Comparison of ENCODE assay signal across 8 mouse cellular contexts in the genomic region with DNA sequence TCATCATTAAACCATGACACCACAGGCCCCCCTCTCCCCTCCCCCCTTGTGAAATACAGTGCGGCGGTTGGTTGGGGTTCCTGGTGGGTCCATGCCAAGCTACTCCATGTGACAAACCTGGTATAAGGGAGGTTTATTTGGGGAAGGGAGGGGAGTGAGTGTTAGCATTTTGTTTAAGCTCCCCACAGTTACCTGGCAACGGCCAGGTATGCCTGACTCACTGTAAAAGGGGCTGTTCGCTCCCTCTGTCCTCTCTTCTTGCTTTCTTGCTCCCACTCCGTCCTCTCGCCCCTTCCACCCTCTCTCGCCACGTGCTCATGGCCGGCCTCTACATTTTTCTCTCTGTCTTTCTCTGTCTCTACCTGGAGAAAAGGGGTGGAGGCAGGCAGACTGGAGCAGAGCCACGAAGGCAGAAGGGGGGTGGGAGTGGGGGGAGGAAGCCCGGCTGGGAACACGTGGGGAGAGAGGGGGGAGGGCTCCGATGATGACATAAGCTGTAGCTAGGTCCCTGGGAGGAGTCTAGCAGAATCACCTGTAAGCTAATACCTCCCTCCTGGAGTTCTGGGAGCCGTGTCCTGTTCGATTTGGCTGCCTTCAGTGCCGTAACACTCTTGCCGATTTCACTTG.
DNase-seq lines count a peak whose midpoint lies in the region; ATAC-seq lines count a peak whose summit lies in the region.

No protein-coding gene starts in this region.

- no peaks in the 10 kb centered on the region for H3K4me1 ChIP-seq in hindbrain, embryonic 14.5 days (replicated peaks; ENCODE audit: control insufficient read depth, insufficient read depth, low read length)
- peaks cover 7% of the 10 kb centered on the region for H3K4me1 ChIP-seq in liver, embryonic 13.5 days (replicated peaks)
- no peaks in the 10 kb centered on the region for H3K4me1 ChIP-seq in stomach, embryonic 16.5 days (ENCODE audit: control insufficient read depth, insufficient read depth, low read length)

- ATAC-seq in hindbrain, embryonic 14.5 days (ENCODE audit: low FRiP score) = no peak
- no peak for ATAC-seq in liver, embryonic 13.5 days (ENCODE audit: low read depth)
- ATAC-seq in stomach, embryonic 16.5 days (ENCODE audit: insufficient read depth, low FRiP score) = peak; percentile 53; the same call in 1 of the 2 replicates
- ATAC-seq in frontal cortex, adult (ENCODE audit: low TSS enrichment) = no peak

- H3K9ac ChIP-seq in hindbrain, embryonic 14.5 days = 0 out of 2 replicates have a peak overlapping the region, but pooled peaks have one; percentile 20
- H3K9ac ChIP-seq in liver, embryonic 13.5 days = no peak overlapping the region
- H3K9ac ChIP-seq in stomach, embryonic 16.5 days (ENCODE audit: low read length) = peak overlapping the region; percentile 16; the same call in 1 of the 2 replicates

- 0 out of 2 replicates have a peak, but pooled peaks cover 2% of the 10 kb centered on the region for H3K27me3 ChIP-seq in hindbrain, embryonic 14.5 days (ENCODE audit: control insufficient read depth, insufficient read depth, low read length)
- H3K27me3 ChIP-seq in liver, embryonic 13.5 days = no peaks in the 10 kb centered on the region
- H3K27me3 ChIP-seq in stomach, embryonic 16.5 days (ENCODE audit: control insufficient read depth, insufficient read depth, low read length) = no peaks in the 10 kb centered on the region

- no peaks in the 10 kb centered on the region for H3K36me3 ChIP-seq in hindbrain, embryonic 14.5 days (replicated peaks; ENCODE audit: control insufficient read depth, insufficient read depth)
- H3K36me3 ChIP-seq in liver, embryonic 13.5 days = no peaks in the 10 kb centered on the region
- no peaks in the 10 kb centered on the region for H3K36me3 ChIP-seq in stomach, embryonic 16.5 days (ENCODE audit: control insufficient read depth, insufficient read depth, low read length)

- no peak overlapping the region for H3K4me3 ChIP-seq in hindbrain, embryonic 14.5 days (replicated peaks; ENCODE audit: low read length)
- H3K4me3 ChIP-seq in liver, embryonic 13.5 days (replicated peaks) = no peak overlapping the region
- H3K4me3 ChIP-seq in stomach, embryonic 16.5 days (replicated peaks; ENCODE audit: low read length) = peak overlapping the region; percentile 22

- H3K27ac ChIP-seq in hindbrain, embryonic 14.5 days = no peak overlapping the region
- no peak overlapping the region for H3K27ac ChIP-seq in liver, embryonic 13.5 days
- H3K27ac ChIP-seq in stomach, embryonic 16.5 days (ENCODE audit: low read length) = no peak overlapping the region

- DNase-seq in ovary, postnatal 14 days (ENCODE audit: low spot score) = peak; percentile 11
- DNase-seq in ovary, postnatal 36 days (ENCODE audit: low spot score) = no peak
- DNase-seq in hindbrain, embryonic 14.5 days (ENCODE audit: low spot score) = no peak
- DNase-seq in liver, embryonic 13.5 days = no peak
- no peak for DNase-seq in spleen, postnatal 4 days (ENCODE audit: low spot score in 2 of 2)
- no peak for DNase-seq in gastrocnemius, postnatal 25 days

- H3K4me2 ChIP-seq in hindbrain, embryonic 14.5 days (replicated peaks) = peak overlapping the region; percentile 28; the same call in 1 of the 2 replicates
- H3K4me2 ChIP-seq in liver, embryonic 13.5 days = peak overlapping the region; percentile 28
- peak overlapping the region; percentile 47 for H3K4me2 ChIP-seq in stomach, embryonic 16.5 days (ENCODE audit: low read depth, low read length)

- H3K9me3 ChIP-seq in hindbrain, embryonic 14.5 days (ENCODE audit: control insufficient read depth, low read length) = no peaks in the 10 kb centered on the region
- H3K9me3 ChIP-seq in liver, embryonic 13.5 days (replicated peaks) = no peaks in the 10 kb centered on the region
- H3K9me3 ChIP-seq in stomach, embryonic 16.5 days (replicated peaks; ENCODE audit: control insufficient read depth, low read length) = no peaks in the 10 kb centered on the region

- WGBS in hindbrain, embryonic 14.5 days = 23% methylated on average over 17 of the region's 17 CpGs
- 37% methylated on average over 17 of the region's 17 CpGs for WGBS in liver, embryonic 13.5 days (ENCODE audit: insufficient replicate concordance)
- WGBS in stomach, embryonic 16.5 days = 14% methylated on average over 17 of the region's 17 CpGs
